Mouse (Mus musculus) CD8-positive naive resting alpha-beta T cell, adult 57 days (primary cell): Measurements from ENCODE around the gene Herc1. TPM values are rescaled to one million over a fixed set of nuclear protein-coding genes. Genes with fewer than 3 reads are reported as not detected.

Source experiments
- total RNA-seq: library from RNA; stranded (reverse); gene quantifications from one replicate; pipeline ENCODE4 v1.2.4, GENCODE M21; 2023

Herc1 gene
- total RNA-seq = 110 TPM

GRCm38 (mm10) chr9:66349860-66350787 lies at the start of gene Herc1:
Gene Herc1, plus strand, starts transcription at chr9:66350450.

GRCm38 (mm10) chr9:66514256-66514770 lies 164.1 kb downstream of the Herc1 start, which contains the start of gene Fbxl22:
Gene Fbxl22, minus strand, starts transcription at chr9:66514593.

Other genes starting within 250 kb of the Herc1 start
- gene Snx1, start 223.9 kb upstream of the Herc1 start, total RNA-seq = 90.0 TPM
- 39.1 TPM for gene Ciao2a, start 223.8 kb upstream of the Herc1 start, total RNA-seq
- gene Dapk2, start 192.2 kb upstream of the Herc1 start, total RNA-seq = 0.28 TPM
- 8.3 TPM for gene Fbxl22, start 164.1 kb downstream of the Herc1 start, total RNA-seq
- 164 TPM for gene Usp3, start 242.7 kb downstream of the Herc1 start, total RNA-seq